Mouse (Mus musculus) embryo, embryonic 10.5 days (tissue): ENCODE data around the gene Relb.
"Not testable (repeated sequence)": the region's sequence is repeated elsewhere in the genome, so short reads cannot be mapped to it uniquely, and the experiment has no call there.

Source experiments
- DNase-seq: peaks from one replicate; pipeline ENCODE4 v3.0.0-alpha.2; 2015; ENCODE audit warnings: low spot score

The Relb gene

GRCm38 (mm10) chr7:19632275-19632674 lies 3.0 kb upstream of the Relb start:
- no peak for DNase-seq

- peak; percentile 95 for DNase-seq
These were observed 490 bp downstream of the Relb start for GRCm38 (mm10) chr7:19628536-19629360.

- no peak for DNase-seq
These were observed 1.1 kb downstream of the Relb start for GRCm38 (mm10) chr7:19628192-19628535.

GRCm38 (mm10) chr7:19627721-19628120 lies 1.5 kb downstream of the Relb start:
- DNase-seq = no peak

- DNase-seq = no peak
These were observed 5.8 kb downstream of the Relb start for GRCm38 (mm10) chr7:19623433-19623832.

- DNase-seq = no peak
These were observed 7.0 kb downstream of the Relb start for GRCm38 (mm10) chr7:19622241-19622640.

- no peak for DNase-seq
These were observed 8.4 kb downstream of the Relb start for GRCm38 (mm10) chr7:19620811-19621210.

GRCm38 (mm10) chr7:19619004-19619801 lies 10.0 kb downstream of the Relb start:
- DNase-seq = peak; percentile 96

GRCm38 (mm10) chr7:19615036-19615577 lies 14.1 kb downstream of the Relb start:
- DNase-seq = no peak

- DNase-seq = no peak
These were observed 18.3 kb downstream of the Relb start for GRCm38 (mm10) chr7:19610969-19611368.

- DNase-seq = no peak
These were observed 19.5 kb downstream of the Relb start for GRCm38 (mm10) chr7:19609641-19610332.

- no peak for DNase-seq
These were observed 21.9 kb downstream of the Relb start for GRCm38 (mm10) chr7:19607291-19607690.

- DNase-seq = not testable (repeated sequence)
These were observed 24.5 kb downstream of the Relb start for GRCm38 (mm10) chr7:19604606-19605214.

- DNase-seq = peak; percentile 98
These were observed 25.2 kb downstream of the Relb start, which contains the start of gene Clasrp for GRCm38 (mm10) chr7:19603849-19604605. Gene Clasrp, minus strand, starts transcription at chr7:19604486.

- no peak for DNase-seq
These were observed 26.2 kb downstream of the Relb start for GRCm38 (mm10) chr7:19603055-19603454.

- DNase-seq = no peak
These were observed 28.7 kb downstream of the Relb start for GRCm38 (mm10) chr7:19600562-19600961.

- DNase-seq = no peak
These were observed 36.0 kb downstream of the Relb start for GRCm38 (mm10) chr7:19593061-19593730.

- peak; percentile 89 for DNase-seq
These were observed 39.3 kb downstream of the Relb start for GRCm38 (mm10) chr7:19589917-19590316.

GRCm38 (mm10) chr7:19589207-19589606 lies 40.0 kb downstream of the Relb start:
- DNase-seq = peak; percentile 68

GRCm38 (mm10) chr7:19586269-19586668 lies 43.0 kb downstream of the Relb start:
- DNase-seq = no peak
